Mouse (Mus musculus) midbrain, embryonic 13.5 days (tissue): Measurements from ENCODE around the gene Phb2. TPM values are rescaled to one million over a fixed set of nuclear protein-coding genes. Genes with fewer than 3 reads are reported as not detected.

Experiments used
- ATAC-seq: fragments of 200-750 bp; cut with Nextera tagmentation; 2 replicates; pipeline ENCODE4 v1.8.0; 2017; ENCODE audit warnings: mild to moderate bottlenecking, moderate TSS enrichment, moderate library complexity
- H3K27ac ChIP-seq: fragments of 300-500 bp; sonication (generic); 2 replicates; pipeline ENCODE4 v1.5.1; 2015; ENCODE audit warnings: inconsistent platforms, mild to moderate bottlenecking, moderate library complexity
- H3K27me3 ChIP-seq: fragments of 300-500 bp; sonication (generic); 2 replicates; pipeline ENCODE4 v1.6.1; 2015; ENCODE audit warnings: mild to moderate bottlenecking, inconsistent platforms
- H3K36me3 ChIP-seq: fragments of 300-500 bp; sonication (generic); 2 replicates; pipeline ENCODE4 v1.6.1; 2015; ENCODE audit warnings: mild to moderate bottlenecking, inconsistent platforms
- H3K4me1 ChIP-seq: fragments of 300-500 bp; sonication (generic); replicated peaks from 2 replicates; pipeline ENCODE4 v1.6.1; 2015; ENCODE audit warnings: inconsistent platforms
- H3K4me2 ChIP-seq: fragments of 300-500 bp; sonication (generic); replicated peaks from 2 replicates; pipeline ENCODE4 v1.6.1; 2015; ENCODE audit warnings: moderate library complexity, mild to moderate bottlenecking, inconsistent platforms
- H3K4me3 ChIP-seq: fragments of 300-500 bp; sonication (generic); replicated peaks from 2 replicates; pipeline ENCODE4 v1.5.1; 2015; ENCODE audit warnings: mild to moderate bottlenecking, inconsistent platforms
- H3K9ac ChIP-seq: fragments of 300-500 bp; sonication (generic); replicated peaks from 2 replicates; pipeline ENCODE4 v1.6.1; 2015; ENCODE audit warnings: mild to moderate bottlenecking, inconsistent platforms
- H3K9me3 ChIP-seq: fragments of 300-500 bp; sonication (generic); 2 replicates; pipeline ENCODE4 v1.6.1; 2016; ENCODE audit warnings: mild to moderate bottlenecking, inconsistent platforms
- WGBS: fragments of 180-500 bp; shearing (Covaris S2); methylation state at CpG from one replicate; pipeline ENCODE4 v1.1.7; 2015; 5-methylcytosine and 5-hydroxymethylcytosine counted together
- polyA plus RNA-seq: library from polyadenylated mRNA; unstranded; fragments of >200 nt; fragmentation: Nextera tagmentation; extraction: Ambion mirVana; gene quantifications from 2 replicates; pipeline ENCODE4 v1.2.1, GENCODE M21; 2015

Gene Phb2
- polyA plus RNA-seq, 1 experiment from 2014 or later, result 276 TPM

DNA sequence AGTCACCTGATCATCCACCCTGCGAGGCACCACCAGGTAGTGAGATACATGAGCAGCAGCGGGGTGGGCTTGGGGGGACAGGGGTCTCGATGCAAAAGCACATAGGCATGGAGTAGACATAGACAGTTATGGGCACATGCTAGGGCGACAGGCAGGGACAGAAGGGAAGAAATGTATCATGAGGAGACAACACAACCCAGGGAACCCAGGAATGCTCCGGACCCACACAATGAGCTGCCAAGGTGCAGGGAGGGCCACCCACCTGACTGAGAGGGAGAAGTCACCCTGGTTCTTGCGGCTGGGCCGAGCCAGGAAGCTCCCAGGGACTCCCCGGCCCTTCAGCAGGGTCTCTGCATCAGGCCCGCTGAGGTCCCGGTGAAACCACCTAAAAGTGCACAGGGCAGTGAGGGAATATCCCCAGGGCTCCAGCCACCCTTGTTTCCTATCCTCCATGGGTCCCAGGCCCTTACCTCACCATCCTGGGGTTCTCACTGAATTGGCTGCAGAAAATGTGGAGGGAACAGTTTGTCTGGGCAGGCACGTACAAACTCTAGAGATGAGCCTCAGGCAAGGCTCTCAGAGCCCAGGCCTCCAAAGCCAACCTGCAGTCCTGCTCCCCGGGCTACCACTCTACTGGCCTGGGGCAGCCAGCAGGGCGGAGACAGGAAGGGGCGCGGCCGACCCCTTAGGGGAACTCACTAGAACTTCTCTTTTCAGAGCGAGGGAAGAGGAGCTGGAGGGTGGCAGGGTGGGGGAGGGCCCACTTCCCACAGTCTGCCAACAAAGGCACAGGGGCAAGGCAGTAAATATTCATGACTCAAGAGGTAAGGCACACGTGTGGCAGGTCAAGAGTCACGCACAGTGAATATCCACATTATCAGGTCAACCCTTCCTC lies 20.6 kb downstream of the Phb2 start:
- Histone ChIP-seq H3K9ac (0 out of 2 replicates have a peak overlapping the region, but pooled peaks have one; percentile 23), H3K4me2 (no peak overlapping the region), H3K4me3 (no peak overlapping the region), H3K27ac (no peak overlapping the region), H3K4me1 (no peaks in the 10 kb centered on the region), H3K36me3 (no peaks in the 10 kb centered on the region), H3K9me3 (no peaks in the 10 kb centered on the region), H3K27me3 (peaks cover 3% of the 10 kb centered on the region; the same call in 1 of the 2 replicates)
- ATAC-seq, result no peak
- 58% methylated on average over 19 of the region's 19 CpGs for WGBS

DNA sequence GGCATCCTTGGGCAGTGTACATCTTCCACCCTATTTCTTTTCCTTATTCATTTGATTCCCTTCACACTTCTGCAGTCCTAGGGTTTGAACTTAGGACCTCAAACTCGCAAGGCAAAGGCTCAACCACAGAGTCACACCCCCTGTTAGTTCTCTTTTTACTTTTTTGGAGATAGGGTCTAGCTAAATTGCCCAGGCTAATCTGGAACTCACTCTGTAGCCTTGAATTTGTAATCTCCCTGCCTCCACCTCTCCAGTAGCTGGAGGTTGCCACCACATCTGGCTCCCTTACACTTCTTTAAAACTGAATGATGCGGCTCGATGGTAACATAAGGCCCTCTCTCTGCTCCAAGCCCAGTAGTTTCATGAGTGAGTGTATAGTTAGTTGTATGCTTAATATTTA lies 22.3 kb downstream of the Phb2 start:
- Histone ChIP-seq H3K4me3 (no peak overlapping the region), H3K4me1 (peaks cover 13% of the 10 kb centered on the region), H3K9ac (no peak overlapping the region), H3K9me3 (no peaks in the 10 kb centered on the region), H3K4me2 (no peak overlapping the region), H3K27ac (no peak overlapping the region), H3K36me3 (peaks cover 7% of the 10 kb centered on the region), H3K27me3 (peaks cover 3% of the 10 kb centered on the region; the same call in 1 of the 2 replicates)
- no peak for ATAC-seq
- 93% methylated on average over 3 of the region's 3 CpGs for WGBS

DNA sequence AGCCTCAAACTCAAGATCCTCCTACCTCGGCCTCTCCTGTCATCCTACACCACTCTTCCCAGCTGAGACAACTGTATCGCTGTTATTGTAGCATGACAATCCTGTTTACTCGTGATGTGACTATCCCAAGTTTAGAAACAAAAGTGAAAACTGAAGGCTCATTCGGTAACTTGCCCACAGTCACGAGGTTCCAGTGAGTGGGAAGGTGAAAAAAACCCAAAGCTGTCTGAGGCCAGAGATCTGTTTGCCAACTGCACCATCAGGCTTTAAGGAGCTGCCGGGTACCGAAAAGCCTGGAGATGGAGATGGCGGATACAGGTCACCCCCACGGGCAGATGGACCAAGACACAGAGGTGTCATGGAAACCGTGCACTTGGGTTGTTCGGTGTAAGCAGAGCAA lies 24.9 kb downstream of the Phb2 start:
- Histone ChIP-seq H3K9me3 (no peaks in the 10 kb centered on the region), H3K4me1 (peaks cover 28% of the 10 kb centered on the region), H3K4me3 (no peak overlapping the region), H3K4me2 (no peak overlapping the region), H3K36me3 (peaks cover 7% of the 10 kb centered on the region), H3K9ac (no peak overlapping the region), H3K27ac (no peak overlapping the region), H3K27me3 (no peaks in the 10 kb centered on the region)
- no peak for ATAC-seq
- 92% methylated on average over 11 of the region's 11 CpGs for WGBS

DNA sequence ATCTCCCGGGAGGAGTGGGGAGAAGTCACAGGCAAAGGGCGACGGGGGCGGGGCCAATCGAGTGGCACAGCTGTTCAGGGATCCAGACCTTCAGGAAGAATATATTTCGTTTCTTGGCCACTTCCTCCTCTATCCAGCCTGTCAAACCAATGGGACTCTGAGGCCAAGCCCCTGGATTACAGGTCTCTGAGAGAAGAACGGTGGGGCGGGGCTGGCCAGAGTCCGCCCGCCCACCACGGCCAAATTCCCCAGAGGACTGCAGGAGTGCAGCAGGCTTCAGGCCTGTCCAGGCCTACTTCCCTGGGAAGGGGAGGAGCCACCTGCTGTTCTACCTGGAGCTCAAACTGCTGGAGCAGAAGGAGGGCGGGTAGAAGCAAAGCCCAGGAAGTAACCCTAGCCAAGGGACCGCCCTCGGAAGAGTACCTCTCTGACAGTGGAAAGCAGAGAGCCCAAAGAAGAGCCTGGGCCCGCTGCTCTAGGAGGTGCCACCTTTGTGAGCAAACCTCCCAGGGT lies 26.4 kb downstream of the Phb2 start, which contains the start of gene Ptpn6:
TSS of gene Ptpn6 (minus strand) at position 204 of the 513 bp plus-strand sequence.
- Histone ChIP-seq H3K9ac (peak within 1 kb of the TSS; percentile 41; the same call in 1 of the 2 replicates), H3K27me3 (no peaks in the 10 kb centered on the region), H3K4me2 (peak within 1 kb of the TSS; percentile 78; the same call in 1 of the 2 replicates), H3K36me3 (peaks cover 18% of the 10 kb centered on the region), H3K4me1 (peaks cover 29% of the 10 kb centered on the region), H3K4me3 (no peak within 1 kb of the TSS), H3K27ac (peak within 1 kb of the TSS; percentile 100), H3K9me3 (no peaks in the 10 kb centered on the region)
- no peak for ATAC-seq
- WGBS, result 28% methylated on average over 15 of the region's 15 CpGs

DNA sequence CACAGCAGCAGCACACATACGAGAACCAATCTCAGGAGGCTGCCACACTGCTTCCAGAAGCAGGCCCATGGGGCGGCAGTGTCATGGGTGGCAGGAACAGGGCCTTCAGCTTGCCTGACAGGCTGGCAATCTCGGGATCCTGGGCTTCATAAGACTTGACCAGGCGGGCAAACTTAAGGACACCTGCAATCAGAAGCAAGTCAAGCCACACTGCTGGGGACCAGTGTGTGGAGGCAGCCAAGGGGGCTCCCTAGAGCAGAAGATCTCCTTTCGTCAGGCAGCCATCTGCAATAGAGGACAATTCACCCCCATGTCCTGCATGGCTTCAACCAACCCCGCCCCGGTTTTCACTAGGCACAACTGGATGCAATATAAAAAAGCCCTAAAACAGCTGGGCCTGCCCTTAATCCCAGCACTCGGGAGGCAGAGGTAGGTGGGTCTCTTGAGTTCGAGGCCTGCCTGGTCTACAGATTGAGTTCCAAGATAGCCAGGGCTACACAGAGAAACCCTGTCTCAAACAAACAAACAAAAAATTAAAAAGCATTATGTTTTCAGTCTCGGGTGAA lies 27.2 kb downstream of the Phb2 start:
- Histone ChIP-seq H3K9me3 (no peaks in the 10 kb centered on the region), H3K4me3 (no peak overlapping the region; the same call in 1 of the 2 replicates), H3K4me1 (peaks cover 29% of the 10 kb centered on the region), H3K36me3 (peaks cover 25% of the 10 kb centered on the region), H3K27me3 (no peaks in the 10 kb centered on the region), H3K9ac (peak overlapping the region; percentile 41; the same call in 1 of the 2 replicates), H3K4me2 (peak overlapping the region; percentile 78), H3K27ac (peak overlapping the region; percentile 100)
- ATAC-seq, result no peak
- 91% methylated on average over 10 of the region's 10 CpGs for whole genome bisulfite sequencing

DNA sequence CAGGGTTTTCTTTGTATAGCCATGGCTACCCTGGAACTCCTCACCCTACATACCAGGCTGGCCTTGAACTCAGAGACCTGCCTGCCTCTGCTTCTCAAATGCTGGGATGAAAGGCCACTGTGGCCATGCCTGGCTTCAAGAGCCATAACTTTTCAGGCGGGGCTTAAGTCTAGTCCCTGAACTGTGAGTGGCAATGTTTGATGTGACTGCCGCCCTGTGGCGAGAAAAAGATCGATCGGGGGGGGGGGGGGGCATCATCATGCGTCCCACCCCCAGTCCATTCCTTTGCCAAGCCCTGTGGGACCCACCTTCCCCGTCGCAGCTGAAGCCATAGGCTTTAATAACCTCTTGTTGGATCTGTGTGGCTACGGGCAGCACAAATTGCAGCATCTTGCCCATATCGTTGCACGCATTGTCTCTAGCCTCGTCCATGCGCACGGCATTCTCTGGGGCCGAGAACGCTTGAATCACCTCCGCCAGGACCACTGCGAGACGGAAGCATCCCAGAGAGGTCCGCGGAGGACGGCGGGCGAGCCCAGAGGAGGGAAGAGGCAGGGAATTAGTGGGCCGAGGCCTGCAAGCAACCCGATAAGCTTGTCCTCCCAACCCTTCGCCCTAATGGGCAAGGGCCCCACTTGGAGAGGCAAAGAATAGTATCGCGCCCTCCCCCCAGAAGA lies 28.2 kb downstream of the Phb2 start:
- peak; percentile 38 for ATAC-seq
- under 1% methylated on average over 29 of the region's 29 CpGs for WGBS
- peaks cover 32% of the 10 kb centered on the region for H3K36me3 ChIP-seq

DNA sequence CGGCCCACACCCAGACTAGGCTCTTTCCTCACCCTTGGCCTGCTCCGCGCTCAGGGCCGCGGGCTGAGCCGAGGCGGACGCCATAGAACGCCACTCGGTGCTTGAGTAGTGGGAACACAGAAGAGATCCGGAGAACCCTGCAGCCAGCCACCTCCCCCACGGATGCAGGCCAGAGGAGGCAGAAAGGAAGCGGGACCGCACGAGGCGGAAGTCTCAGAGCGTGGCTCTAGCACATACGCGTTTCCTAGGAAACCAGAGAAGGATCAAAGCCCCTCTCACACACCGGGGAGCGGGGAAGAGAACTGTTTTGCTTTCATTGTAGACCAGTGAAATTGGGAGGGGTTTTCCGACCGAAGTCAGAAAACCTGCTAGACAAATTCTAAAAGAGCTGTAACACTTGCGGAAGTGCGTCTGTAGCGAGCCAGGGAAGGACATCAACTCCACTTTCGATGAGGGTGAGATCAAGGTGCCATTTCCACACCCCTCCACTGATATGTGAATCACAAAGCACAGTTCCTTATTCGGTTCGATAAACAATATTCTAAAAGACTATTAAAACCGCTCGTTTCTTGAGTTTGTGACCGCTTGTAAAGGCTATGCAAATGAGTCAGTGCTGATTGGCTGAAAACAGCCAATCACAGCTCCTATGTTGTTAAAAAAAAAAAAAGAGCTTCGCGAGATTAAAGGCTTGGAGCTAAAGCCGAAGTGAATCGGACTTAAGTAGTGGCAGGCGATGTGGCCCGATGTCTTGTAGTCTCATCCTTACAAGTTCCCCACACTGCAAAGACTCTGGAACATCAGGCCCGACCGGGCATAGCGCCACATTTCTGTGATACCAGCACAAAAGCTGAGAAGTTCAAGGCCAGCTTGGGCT lies 29.0 kb downstream of the Phb2 start, which contains the start of gene Grcc10:
TSS of gene Grcc10 (minus strand) at position 487 of the 874 bp plus-strand sequence.
- peak within 1 kb of the TSS; percentile 78 for H3K4me2 ChIP-seq
- peak; percentile 79 for ATAC-seq
- peaks cover 32% of the 10 kb centered on the region for H3K36me3 ChIP-seq
- peaks cover 40% of the 10 kb centered on the region for H3K4me1 ChIP-seq
- no peaks in the 10 kb centered on the region for H3K27me3 ChIP-seq
- peak within 1 kb of the TSS; percentile 67 for H3K4me3 ChIP-seq
- peak within 1 kb of the TSS; percentile 100 for H3K27ac ChIP-seq
- under 1% methylated on average over 41 of the region's 41 CpGs for WGBS
- H3K9me3 ChIP-seq, result no peaks in the 10 kb centered on the region
- H3K9ac ChIP-seq, result peak within 1 kb of the TSS; percentile 97

More for the DNA sequence above, 28.2 kb downstream of the Phb2 start:
- H3K9me3 ChIP-seq, result no peaks in the 10 kb centered on the region
- H3K4me1 ChIP-seq, result peaks cover 35% of the 10 kb centered on the region
- peak overlapping the region; percentile 67 for H3K4me3 ChIP-seq
- H3K27me3 ChIP-seq, result no peaks in the 10 kb centered on the region
- peak overlapping the region; percentile 97 for H3K9ac ChIP-seq
- H3K27ac ChIP-seq, result peak overlapping the region; percentile 100
- H3K4me2 ChIP-seq, result peak overlapping the region; percentile 78

DNA sequence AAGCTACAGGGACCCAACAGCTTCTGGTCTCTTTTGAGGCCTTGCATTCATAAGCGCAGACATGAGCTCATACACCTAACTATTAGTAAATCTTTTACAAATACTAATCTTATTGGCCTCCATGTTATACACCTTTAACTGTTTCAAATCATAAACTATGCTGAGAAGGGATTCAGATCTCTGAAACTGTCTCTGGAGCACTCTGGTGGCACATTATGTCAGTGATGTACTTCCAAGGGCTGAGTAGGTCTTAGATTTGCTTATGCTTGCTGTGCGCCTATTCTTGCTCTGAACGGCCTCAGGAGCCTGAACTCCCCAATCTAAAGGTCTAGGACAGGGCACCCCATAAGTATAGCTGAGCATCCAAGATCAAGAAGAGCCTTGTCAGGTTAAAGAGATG lies 29.7 kb downstream of the Phb2 start:
- ATAC-seq, result no peak
- no peaks in the 10 kb centered on the region for H3K27me3 ChIP-seq
- peak overlapping the region; percentile 78 for H3K4me2 ChIP-seq
- H3K4me3 ChIP-seq, result peak overlapping the region; percentile 67
- peaks cover 47% of the 10 kb centered on the region for H3K4me1 ChIP-seq
- H3K9me3 ChIP-seq, result no peaks in the 10 kb centered on the region
- H3K9ac ChIP-seq, result peak overlapping the region; percentile 97
- H3K27ac ChIP-seq, result peak overlapping the region; percentile 100
- H3K36me3 ChIP-seq, result peaks cover 36% of the 10 kb centered on the region
- WGBS, result 70% methylated on average over 3 of the region's 3 CpGs

DNA sequence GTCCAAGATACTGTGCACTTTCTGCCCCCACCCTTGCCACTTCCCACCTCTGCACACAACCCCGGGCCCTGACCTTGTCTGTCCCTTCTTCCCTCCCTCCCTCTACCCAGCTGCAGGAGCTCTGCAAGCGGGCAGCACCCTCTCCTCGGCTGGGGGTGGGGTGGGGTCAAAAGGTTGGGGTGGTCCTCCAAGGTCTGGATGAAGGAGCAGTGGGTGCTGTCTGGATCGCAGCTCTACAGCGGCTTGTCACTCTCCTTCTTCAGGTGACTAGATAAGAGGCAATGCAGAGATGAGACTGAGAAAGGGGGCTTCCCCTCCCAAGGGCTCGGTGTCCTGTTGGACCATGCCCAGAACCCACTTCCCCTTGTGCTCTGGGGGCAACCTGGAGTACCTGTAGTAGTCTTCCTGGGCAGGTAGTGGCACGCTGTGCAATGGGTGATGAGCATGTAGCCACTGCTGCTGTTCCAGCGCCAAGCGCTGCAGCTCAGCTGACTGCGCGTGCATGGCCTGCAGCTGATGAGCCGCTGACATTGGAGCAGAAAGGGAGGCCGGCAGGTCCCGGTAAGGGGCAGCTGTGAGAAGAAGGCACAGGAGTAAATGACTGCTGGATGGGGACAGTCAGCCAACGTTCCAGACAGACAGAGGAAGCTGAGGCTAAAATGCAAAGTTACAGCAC lies 30.8 kb downstream of the Phb2 start:
- Histone ChIP-seq H3K36me3 (peaks cover 47% of the 10 kb centered on the region), H3K27ac (no peak overlapping the region), H3K4me2 (no peak overlapping the region), H3K4me1 (peaks cover 51% of the 10 kb centered on the region), H3K4me3 (no peak overlapping the region), H3K9me3 (no peaks in the 10 kb centered on the region), H3K9ac (peak overlapping the region; percentile 33; the same call in 1 of the 2 replicates), H3K27me3 (no peaks in the 10 kb centered on the region)
- no peak for ATAC-seq
- WGBS, result 93% methylated on average over 15 of the region's 15 CpGs

DNA sequence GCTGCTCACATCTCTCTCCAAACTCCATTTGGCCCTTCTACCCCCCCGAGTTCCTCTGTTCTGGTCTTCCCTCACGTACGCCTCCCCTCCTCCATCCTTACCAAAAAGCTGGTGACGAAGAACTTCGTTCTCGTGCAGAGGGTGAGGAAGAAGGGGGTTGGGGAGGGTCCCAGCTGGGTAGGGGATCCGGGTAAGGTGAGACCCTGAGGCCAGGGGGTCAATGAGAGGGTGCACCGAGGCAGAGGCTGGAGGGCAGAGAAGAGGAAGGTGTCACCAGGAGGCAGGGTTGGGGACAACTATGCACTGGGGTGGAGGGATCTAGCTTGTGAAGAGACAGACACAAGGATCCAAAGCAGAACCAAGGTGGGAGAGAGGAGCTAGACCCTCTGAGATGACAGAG lies 31.5 kb downstream of the Phb2 start:
- WGBS, result 93% methylated on average over 8 of the region's 8 CpGs
- H3K9ac ChIP-seq, result no peak overlapping the region
- peaks cover 45% of the 10 kb centered on the region for H3K4me1 ChIP-seq
- no peak overlapping the region for H3K4me3 ChIP-seq
- H3K27me3 ChIP-seq, result no peaks in the 10 kb centered on the region
- no peaks in the 10 kb centered on the region for H3K9me3 ChIP-seq
- no peak overlapping the region for H3K27ac ChIP-seq
- H3K36me3 ChIP-seq, result peaks cover 54% of the 10 kb centered on the region
- no peak for ATAC-seq
- H3K4me2 ChIP-seq, result no peak overlapping the region
